Comparison of ENCODE assay signal across 9 mouse cellular contexts in genomic region chr7:24564607-24565265, GRCm38 (mm10). TPM values are rescaled to one million over a fixed set of nuclear protein-coding genes. Genes with fewer than 3 reads are reported as not detected.
DNase-seq lines count a peak whose midpoint lies in the region; ATAC-seq and TF ChIP-seq lines count a peak whose summit lies in the region.
"Had no signal": no experiment of that assay in that cellular context is flagged by ENCODE, and none has a peak within 500 bp of the region (broad histone marks: within the 10 kb centered on the region; RNA-seq: fewer than 3 reads in every experiment).

No protein-coding gene starts in this region.

- no peaks in the 10 kb centered on the region for H3K27me3 ChIP-seq in neural tube, embryonic 15.5 days (replicated peaks)
- no peaks in the 10 kb centered on the region for H3K27me3 ChIP-seq in hindbrain, embryonic 13.5 days
- no peaks in the 10 kb centered on the region for H3K27me3 ChIP-seq in limb, embryonic 11.5 days (ENCODE audit: control insufficient read depth, insufficient read depth, low read length)
- H3K27me3 ChIP-seq in midbrain, embryonic 14.5 days (ENCODE audit: control insufficient read depth, insufficient read depth, low read length) = no peaks in the 10 kb centered on the region
- no peaks in the 10 kb centered on the region for H3K27me3 ChIP-seq in stomach, postnatal 0 days (ENCODE audit: control insufficient read depth, insufficient read depth, low read length)
- H3K27me3 ChIP-seq: embryonic facial prominence, embryonic 13.5 days had no signal

- WGBS in neural tube, embryonic 15.5 days = 70% methylated on average over 6 of the region's 6 CpGs
- 61% methylated on average over 6 of the region's 6 CpGs for WGBS in bone marrow, adult 2 months
- 68% methylated on average over 6 of the region's 6 CpGs for WGBS in hindbrain, embryonic 13.5 days
- 68% methylated on average over 6 of the region's 6 CpGs for WGBS in limb, embryonic 11.5 days
- WGBS in midbrain, embryonic 14.5 days = 56% methylated on average over 6 of the region's 6 CpGs
- WGBS in stomach, postnatal 0 days = 68% methylated on average over 6 of the region's 6 CpGs

- ATAC-seq in neural tube, embryonic 15.5 days (ENCODE audit: low FRiP score) = no peak
- ATAC-seq in erythroblast, adult 5-6 weeks (replicated peaks; ENCODE audit: low FRiP score, poor library complexity, severe bottlenecking) = peak; percentile 87
- peak; percentile 65; the same call in 1 of the 2 replicates for ATAC-seq in hindbrain, embryonic 13.5 days (ENCODE audit: low FRiP score)
- no peak for ATAC-seq in limb, embryonic 11.5 days (ENCODE audit: insufficient number of reproducible peaks, low FRiP score, low TSS enrichment, low read depth)
- peak; percentile 55; the same call in 1 of the 2 replicates for ATAC-seq in midbrain, embryonic 14.5 days (ENCODE audit: low FRiP score, low TSS enrichment)
- peak; percentile 55 for ATAC-seq in stomach, postnatal 0 days (ENCODE audit: low FRiP score, low TSS enrichment)

- DNase-seq in neural tube, embryonic 10.5 days (ENCODE audit: extremely low spot score, low spot score) = peak; percentile 71
- DNase-seq in limb, embryonic 11.5 days (ENCODE audit: low spot score) = peak; percentile 81
- DNase-seq in midbrain, embryonic 14.5 days = peak; percentile 76
- peak; percentile 82 for DNase-seq in stomach, postnatal 0 days (ENCODE audit: low spot score)

- H3K4me3 ChIP-seq in neural tube, embryonic 15.5 days (replicated peaks) = no peak overlapping the region
- H3K4me3 ChIP-seq in bone marrow, adult 2 months (replicated peaks; ENCODE audit: control insufficient read depth, low read depth, low read length) = no peak overlapping the region
- H3K4me3 ChIP-seq in hindbrain, embryonic 13.5 days = no peak overlapping the region
- no peak overlapping the region for H3K4me3 ChIP-seq in limb, embryonic 11.5 days (ENCODE audit: low read depth, low read length)
- H3K4me3 ChIP-seq in midbrain, embryonic 14.5 days (replicated peaks; ENCODE audit: low read depth, low read length) = no peak overlapping the region
- no peak overlapping the region for H3K4me3 ChIP-seq in stomach, postnatal 0 days (ENCODE audit: low read depth, low read length)
- H3K4me3 ChIP-seq: embryonic facial prominence, embryonic 13.5 days had no signal

- H3K4me1 ChIP-seq in neural tube, embryonic 15.5 days = no peaks in the 10 kb centered on the region
- H3K4me1 ChIP-seq in bone marrow, adult 2 months (ENCODE audit: control insufficient read depth, insufficient read depth, low read length) = no peaks in the 10 kb centered on the region; the same call in 1 of the 2 replicates
- H3K4me1 ChIP-seq in hindbrain, embryonic 13.5 days (replicated peaks) = no peaks in the 10 kb centered on the region
- no peaks in the 10 kb centered on the region for H3K4me1 ChIP-seq in limb, embryonic 11.5 days (ENCODE audit: control insufficient read depth, insufficient read depth, low read length)
- no peaks in the 10 kb centered on the region for H3K4me1 ChIP-seq in midbrain, embryonic 14.5 days (ENCODE audit: control insufficient read depth, insufficient read depth, low read length)
- H3K4me1 ChIP-seq in stomach, postnatal 0 days (replicated peaks; ENCODE audit: control insufficient read depth, insufficient read depth) = no peaks in the 10 kb centered on the region
- H3K4me1 ChIP-seq: embryonic facial prominence, embryonic 13.5 days had no signal

- no peak overlapping the region for H3K9ac ChIP-seq in neural tube, embryonic 15.5 days (replicated peaks)
- no peak overlapping the region for H3K9ac ChIP-seq in hindbrain, embryonic 13.5 days
- H3K9ac ChIP-seq in limb, embryonic 11.5 days (ENCODE audit: low read length) = no peak overlapping the region
- no peak overlapping the region for H3K9ac ChIP-seq in midbrain, embryonic 14.5 days (replicated peaks; ENCODE audit: low read length)
- no peak overlapping the region for H3K9ac ChIP-seq in stomach, postnatal 0 days (ENCODE audit: low read length)
- H3K9ac ChIP-seq: embryonic facial prominence, embryonic 13.5 days had no signal

- TF ChIP-seq CTCF in bone marrow, adult 2 months (IDR thresholded peaks at IDR 0.05; ENCODE audit: control insufficient read depth, insufficient read depth, low read length) = peak; percentile 96
- peak; percentile 89 for TF ChIP-seq CTCF in stomach, postnatal 0 days (IDR thresholded peaks at IDR 0.05; ENCODE audit: low read depth)

- no peak overlapping the region for H3K27ac ChIP-seq in neural tube, embryonic 15.5 days (replicated peaks)
- no peak overlapping the region for H3K27ac ChIP-seq in bone marrow, adult 2 months (ENCODE audit: control insufficient read depth, insufficient read depth, low read depth, low read length, poor library complexity)
- no peak overlapping the region for H3K27ac ChIP-seq in hindbrain, embryonic 13.5 days
- no peak overlapping the region for H3K27ac ChIP-seq in limb, embryonic 11.5 days (replicated peaks; ENCODE audit: low read depth, low read length)
- no peak overlapping the region for H3K27ac ChIP-seq in midbrain, embryonic 14.5 days (replicated peaks; ENCODE audit: low read depth, low read length)
- H3K27ac ChIP-seq in stomach, postnatal 0 days (replicated peaks) = no peak overlapping the region
- H3K27ac ChIP-seq: embryonic facial prominence, embryonic 13.5 days had no signal

- no peak for TF ChIP-seq EP300 in stomach, postnatal 0 days (optimal IDR thresholded peaks at IDR 0.05)

- no peak for TF ChIP-seq POLR2A in bone marrow, adult 2 months (IDR thresholded peaks at IDR 0.05; ENCODE audit: borderline replicate concordance, control insufficient read depth, low read depth, low read length)

- H3K36me3 ChIP-seq in neural tube, embryonic 15.5 days = peaks cover 49% of the 10 kb centered on the region
- peaks cover 62% of the 10 kb centered on the region for H3K36me3 ChIP-seq in hindbrain, embryonic 13.5 days
- peaks cover 18% of the 10 kb centered on the region for H3K36me3 ChIP-seq in limb, embryonic 11.5 days (ENCODE audit: control insufficient read depth, insufficient read depth, low read length)
- peaks cover 58% of the 10 kb centered on the region for H3K36me3 ChIP-seq in midbrain, embryonic 14.5 days (ENCODE audit: control insufficient read depth, insufficient read depth, low read length)
- peaks cover 3% of the 10 kb centered on the region for H3K36me3 ChIP-seq in stomach, postnatal 0 days (ENCODE audit: control insufficient read depth, insufficient read depth, low read length)

- no peak overlapping the region for H3K4me2 ChIP-seq in neural tube, embryonic 15.5 days
- H3K4me2 ChIP-seq in hindbrain, embryonic 13.5 days = no peak overlapping the region
- H3K4me2 ChIP-seq in limb, embryonic 11.5 days (ENCODE audit: low read depth, severe bottlenecking) = no peak overlapping the region
- no peak overlapping the region for H3K4me2 ChIP-seq in midbrain, embryonic 14.5 days (ENCODE audit: low read length)
- H3K4me2 ChIP-seq in stomach, postnatal 0 days (replicated peaks; ENCODE audit: low read depth) = no peak overlapping the region
- H3K4me2 ChIP-seq: embryonic facial prominence, embryonic 13.5 days had no signal

- no peaks in the 10 kb centered on the region for H3K9me3 ChIP-seq in neural tube, embryonic 15.5 days (replicated peaks)
- H3K9me3 ChIP-seq in hindbrain, embryonic 13.5 days = no peaks in the 10 kb centered on the region
- H3K9me3 ChIP-seq in limb, embryonic 11.5 days (ENCODE audit: control insufficient read depth, low read length) = no peaks in the 10 kb centered on the region
- no peaks in the 10 kb centered on the region for H3K9me3 ChIP-seq in midbrain, embryonic 14.5 days (ENCODE audit: control insufficient read depth, low read length)
- H3K9me3 ChIP-seq in stomach, postnatal 0 days (ENCODE audit: control insufficient read depth, low read length) = no peaks in the 10 kb centered on the region
- H3K9me3 ChIP-seq: embryonic facial prominence, embryonic 13.5 days had no signal

RNA-seq across cellular contexts. Expression of gene Xrcc1, which starts 18.6 kb away (rescaled TPM):
- 60.2 and 75.0 TPM in 2 replicates for polyA plus RNA-seq in neural tube, embryonic 15.5 days (2015; fragmentation: Nextera tagmentation; extraction: Ambion mirVana)
- 67.2 and 129 TPM in 2 replicates for polyA plus RNA-seq in bone marrow, adult 2 months (2011; ENCODE audit: insufficient read depth, insufficient read length, low replicate concordance, missing spikeins)
- total RNA-seq in erythroblast, adult 5-6 weeks (2015; ENCODE audit: low replicate concordance) = 7.5 and 9.4 TPM in 2 replicates
- 15.9 and 18.0 TPM in 2 replicates for total RNA-seq in erythroblast, adult 5-6 weeks (2017; ENCODE audit: low replicate concordance)
- polyA plus RNA-seq in hindbrain, embryonic 13.5 days (2015; fragmentation: Nextera tagmentation; extraction: Ambion mirVana) = 61.3 and 63.9 TPM in 2 replicates
- polyA plus RNA-seq in limb, embryonic 11.5 days (2014; fragmentation: Nextera tagmentation; extraction: Ambion mirVana) = 141 and 148 TPM in 2 replicates
- polyA plus RNA-seq in midbrain, embryonic 14.5 days (2014; fragmentation: Nextera tagmentation; extraction: Ambion mirVana) = 55.0 and 55.8 TPM in 2 replicates
- 27.4 and 31.4 TPM in 2 replicates for polyA plus RNA-seq in stomach, postnatal 0 days (2015; fragmentation: Nextera tagmentation; extraction: Ambion mirVana)

RNA-seq across cellular contexts. Expression of gene Pinlyp, which starts 18.8 kb away (rescaled TPM):
- polyA plus RNA-seq in neural tube, embryonic 15.5 days (2015; fragmentation: Nextera tagmentation; extraction: Ambion mirVana) = 0.51 TPM in 1 of 2 replicates, not detected in the other
- polyA plus RNA-seq in bone marrow, adult 2 months (2011; ENCODE audit: insufficient read depth, insufficient read length, low replicate concordance, missing spikeins) = not detected in 2 replicates
- not detected in 2 replicates for total RNA-seq in erythroblast, adult 5-6 weeks (2015; ENCODE audit: low replicate concordance)
- total RNA-seq in erythroblast, adult 5-6 weeks (2017; ENCODE audit: low replicate concordance) = not detected in 2 replicates
- polyA plus RNA-seq in hindbrain, embryonic 13.5 days (2015; fragmentation: Nextera tagmentation; extraction: Ambion mirVana) = not detected in 2 replicates
- 0.19 TPM in 1 of 2 replicates, not detected in the other for polyA plus RNA-seq in limb, embryonic 11.5 days (2014; fragmentation: Nextera tagmentation; extraction: Ambion mirVana)
- not detected in 2 replicates for polyA plus RNA-seq in midbrain, embryonic 14.5 days (2014; fragmentation: Nextera tagmentation; extraction: Ambion mirVana)
- polyA plus RNA-seq in stomach, postnatal 0 days (2015; fragmentation: Nextera tagmentation; extraction: Ambion mirVana) = 61.2 and 62.9 TPM in 2 replicates

RNA-seq across cellular contexts. Expression of gene Ethe1, which starts 22.6 kb away (rescaled TPM):
- polyA plus RNA-seq in neural tube, embryonic 15.5 days (2015; fragmentation: Nextera tagmentation; extraction: Ambion mirVana) = 29.3 and 33.2 TPM in 2 replicates
- polyA plus RNA-seq in bone marrow, adult 2 months (2011; ENCODE audit: insufficient read depth, insufficient read length, low replicate concordance, missing spikeins) = 15.8 and 25.9 TPM in 2 replicates
- 22.3 and 28.0 TPM in 2 replicates for total RNA-seq in erythroblast, adult 5-6 weeks (2015; ENCODE audit: low replicate concordance)
- total RNA-seq in erythroblast, adult 5-6 weeks (2017; ENCODE audit: low replicate concordance) = 9.5 and 10.7 TPM in 2 replicates
- 15.1 and 18.7 TPM in 2 replicates for polyA plus RNA-seq in hindbrain, embryonic 13.5 days (2015; fragmentation: Nextera tagmentation; extraction: Ambion mirVana)
- polyA plus RNA-seq in limb, embryonic 11.5 days (2014; fragmentation: Nextera tagmentation; extraction: Ambion mirVana) = 30.8 and 32.2 TPM in 2 replicates
- polyA plus RNA-seq in midbrain, embryonic 14.5 days (2014; fragmentation: Nextera tagmentation; extraction: Ambion mirVana) = 18.5 and 24.2 TPM in 2 replicates
- polyA plus RNA-seq in stomach, postnatal 0 days (2015; fragmentation: Nextera tagmentation; extraction: Ambion mirVana) = 120 and 128 TPM in 2 replicates

RNA-seq across cellular contexts. Expression of gene Zfp575, which starts 22.7 kb away (rescaled TPM):
- polyA plus RNA-seq in neural tube, embryonic 15.5 days (2015; fragmentation: Nextera tagmentation; extraction: Ambion mirVana) = 12.9 and 17.5 TPM in 2 replicates
- not detected in 2 replicates for polyA plus RNA-seq in bone marrow, adult 2 months (2011; ENCODE audit: insufficient read depth, insufficient read length, low replicate concordance, missing spikeins)
- total RNA-seq in erythroblast, adult 5-6 weeks (2015; ENCODE audit: low replicate concordance) = not detected in 2 replicates
- total RNA-seq in erythroblast, adult 5-6 weeks (2017; ENCODE audit: low replicate concordance) = not detected in 2 replicates
- 9.1 and 9.4 TPM in 2 replicates for polyA plus RNA-seq in hindbrain, embryonic 13.5 days (2015; fragmentation: Nextera tagmentation; extraction: Ambion mirVana)
- polyA plus RNA-seq in limb, embryonic 11.5 days (2014; fragmentation: Nextera tagmentation; extraction: Ambion mirVana) = 2.1 and 2.3 TPM in 2 replicates
- polyA plus RNA-seq in midbrain, embryonic 14.5 days (2014; fragmentation: Nextera tagmentation; extraction: Ambion mirVana) = 9.2 and 12.1 TPM in 2 replicates
- polyA plus RNA-seq in stomach, postnatal 0 days (2015; fragmentation: Nextera tagmentation; extraction: Ambion mirVana) = 3.6 and 4.0 TPM in 2 replicates

RNA-seq across cellular contexts. Expression of gene Irgq, which starts 34.2 kb away (rescaled TPM):
- 18.8 and 21.1 TPM in 2 replicates for polyA plus RNA-seq in neural tube, embryonic 15.5 days (2015; fragmentation: Nextera tagmentation; extraction: Ambion mirVana)
- polyA plus RNA-seq in bone marrow, adult 2 months (2011; ENCODE audit: insufficient read depth, insufficient read length, low replicate concordance, missing spikeins) = 2.9 and 3.4 TPM in 2 replicates
- total RNA-seq in erythroblast, adult 5-6 weeks (2015; ENCODE audit: low replicate concordance) = 0.42 TPM in 1 of 2 replicates, not detected in the other
- total RNA-seq in erythroblast, adult 5-6 weeks (2017; ENCODE audit: low replicate concordance) = 1.4 and 1.6 TPM in 2 replicates
- polyA plus RNA-seq in hindbrain, embryonic 13.5 days (2015; fragmentation: Nextera tagmentation; extraction: Ambion mirVana) = 21.1 TPM in 2 replicates
- polyA plus RNA-seq in limb, embryonic 11.5 days (2014; fragmentation: Nextera tagmentation; extraction: Ambion mirVana) = 7.5 and 8.1 TPM in 2 replicates
- polyA plus RNA-seq in midbrain, embryonic 14.5 days (2014; fragmentation: Nextera tagmentation; extraction: Ambion mirVana) = 24.6 and 30.3 TPM in 2 replicates
- 4.3 and 5.7 TPM in 2 replicates for polyA plus RNA-seq in stomach, postnatal 0 days (2015; fragmentation: Nextera tagmentation; extraction: Ambion mirVana)

Comparison
In these comparisons a context has a peak if more than half of its experiments do, and no peak if none do; other contexts are left out.
1. ATAC-seq: peak in erythroblast, adult 5-6 weeks (single experiment), hindbrain, embryonic 13.5 days (single experiment), midbrain, embryonic 14.5 days (single experiment) and stomach, postnatal 0 days (single experiment); none in neural tube, embryonic 15.5 days (single experiment) and limb, embryonic 11.5 days (single experiment).
2. RNA of gene Pinlyp, which starts 18.8 kb away (polyA plus RNA-seq): 61.2 to 62.9 TPM in stomach, postnatal 0 days; 0.19 TPM in limb, embryonic 11.5 days, 0.51 TPM in neural tube, embryonic 15.5 days, not detected in bone marrow, adult 2 months, not detected in hindbrain, embryonic 13.5 days and not detected in midbrain, embryonic 14.5 days; every median in the first group is over 10 times any median in the second.
3. Peak in every context shown above with its lines, with median percentiles within 50 percentile points of each other: DNase-seq.